Mouse (Mus musculus) olfactory bulb, adult 2 months (tissue): ENCODE measurements around the gene Slit3.

ENCODE experiments used
- CTCF ChIP-seq: fragments of 200-500 bp; IDR thresholded peaks from 2 replicates; pipeline ENCODE4 v1.5.1; 2012; ENCODE audit warnings: low read depth, mild to moderate bottlenecking, low read length, moderate library complexity; ENCODE audit not compliant: insufficient read depth
- POLR2A ChIP-seq: fragments of 200-500 bp; IDR thresholded peaks from 2 replicates; pipeline ENCODE4 v1.6.1; 2012; ENCODE audit warnings: mild to moderate bottlenecking, low read depth, low read length, moderate library complexity; ENCODE audit not compliant: insufficient read depth

- TF ChIP-seq POLR2A (no peak), CTCF (no peak)
Observed at GRCm38 (mm10) chr11:35589892-35590291, 468.9 kb downstream of the Slit3 start.
